Mouse (Mus musculus): Measurements from ENCODE around the gene Coa5.

The Coa5 gene

GRCm38 (mm10) chr1:37368125-37368524 lies 61.8 kb downstream of the Coa5 start:
- no peak for DNase-seq (ENCODE audit: low spot score)
